Mouse (Mus musculus): Measurements from ENCODE around the gene Pcsk2. TPM values are rescaled to one million over a fixed set of nuclear protein-coding genes. Genes with fewer than 3 reads are reported as not detected.
A peak's percentile ranks its signal among the peaks of the same experiment; 100 is the strongest.

The Pcsk2 gene
- total RNA-seq, 1 experiment = 0.27 TPM

DNA sequence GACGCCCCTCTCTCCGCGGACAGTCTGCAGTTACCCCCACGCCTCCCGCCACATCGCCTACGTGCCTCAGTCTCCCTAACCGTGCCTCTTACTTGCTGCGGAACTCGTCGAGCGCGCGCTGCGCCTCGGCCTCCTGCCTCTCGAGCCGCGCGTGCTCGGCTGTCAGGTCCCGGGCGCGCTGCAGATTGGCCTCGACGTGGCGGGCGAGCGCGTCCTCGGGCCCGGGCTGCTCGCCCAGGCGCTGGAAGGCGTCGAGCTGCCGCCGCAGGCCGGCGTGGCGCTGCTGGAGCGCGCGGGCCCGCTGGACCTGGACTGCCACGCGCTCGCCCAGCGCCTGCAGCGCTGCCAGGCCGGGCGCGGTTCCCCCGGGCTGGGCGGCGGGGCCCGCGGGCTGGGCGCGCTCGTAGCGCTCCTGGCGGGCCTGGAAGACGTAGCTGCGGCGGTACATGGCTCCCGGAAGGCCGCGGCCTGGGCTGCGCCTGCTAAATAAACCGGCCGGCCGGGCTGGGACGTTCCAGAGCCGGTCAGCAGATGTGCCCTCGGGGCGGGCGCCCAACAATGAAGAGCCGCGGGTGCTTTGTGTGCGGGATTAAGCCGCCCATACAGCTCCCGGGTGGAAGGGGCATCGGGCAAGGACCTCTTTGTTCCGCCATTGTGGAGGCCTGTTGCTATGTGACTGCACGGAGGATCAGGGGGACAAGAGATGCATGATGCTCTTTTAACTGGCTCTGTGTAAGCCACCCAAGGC, 316.7 kb downstream of the Pcsk2 start, which contains the start of gene Bfsp1:
Gene Bfsp1 (minus strand): TSS at position 690 of the 748 bp plus-strand sequence.
- no peak within 1 kb of the TSS for H3K27ac ChIP-seq (ENCODE audit: insufficient read depth, low read depth, low read length, poor library complexity, severe bottlenecking)
- peak within 1 kb of the TSS; percentile 65 to 67 for H3K4me3 ChIP-seq (ENCODE audit: insufficient read depth in 1 of 2, low read depth in 1 of 2, low read length in 2 of 2, poor library complexity in 1 of 2, severe bottlenecking in 1 of 2)
- DNase-seq (ENCODE audit: low read depth, low spot score) = peak; percentile 27
- no peaks in the 10 kb centered on the region for H3K36me3 ChIP-seq (ENCODE audit: control insufficient read depth, insufficient read depth, low read length, poor library complexity, severe bottlenecking)
- no peaks in the 10 kb centered on the region for H3K9me3 ChIP-seq (ENCODE audit: control insufficient read depth, insufficient read depth, low read depth, low read length)
- peak within 1 kb of the TSS; percentile 69 for H3K9ac ChIP-seq (ENCODE audit: insufficient read depth, low read depth, low read length, poor library complexity, severe bottlenecking)
- in situ Hi-C loops (cut with MboI; ENCODE audit: low sequenced_read_pairs in 2 of 2, unreplicated experiment in 2 of 2) = no loop called here
- TF ChIP-seq ZNF384 (IDR thresholded peaks at IDR 0.05; ENCODE audit: low read depth, low read length) (no peak), ZC3H11A (IDR thresholded peaks at IDR 0.05; ENCODE audit: borderline replicate concordance, low read depth, low read length) (no peak), MAFK (IDR thresholded peaks at IDR 0.05; ENCODE audit: insufficient read depth, low read depth, low read length) (no peak), HCFC1 (IDR thresholded peaks at IDR 0.05; ENCODE audit: borderline replicate concordance, insufficient read depth, low read length) (no peak), CHD2 (IDR thresholded peaks at IDR 0.05; ENCODE audit: low read depth, low read length) (no peak)
- peaks cover 0 to 6% of the 10 kb centered on the region in 2 experiments; a peak in 1 of 4 replicates for H3K4me1 ChIP-seq (ENCODE audit: control insufficient read depth in 2 of 2, insufficient read depth in 2 of 2, low read length in 2 of 2, poor library complexity in 1 of 2)

DNA sequence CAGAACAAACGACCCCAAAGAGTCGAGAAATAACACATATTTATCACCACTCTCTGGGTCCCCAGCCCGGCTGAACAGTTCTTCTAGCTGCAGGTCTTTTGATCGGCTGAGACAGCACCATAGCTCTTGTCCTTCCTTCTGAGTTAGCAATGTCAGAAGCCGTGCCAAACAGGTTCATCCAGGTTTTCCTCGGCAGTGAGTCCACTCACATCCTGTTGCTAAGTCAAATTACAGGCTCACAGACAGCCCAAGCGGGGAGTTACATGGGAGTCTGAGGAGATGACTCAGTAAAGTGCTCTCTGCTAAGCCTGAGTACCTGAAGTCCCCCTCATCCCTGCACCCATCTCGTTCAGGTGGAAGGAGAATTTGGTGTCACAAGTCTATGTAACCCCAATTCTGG, 318.6 kb downstream of the Pcsk2 start:
- no peaks in the 10 kb centered on the region for H3K36me3 ChIP-seq (ENCODE audit: control insufficient read depth, insufficient read depth, low read length, poor library complexity, severe bottlenecking)
- TF ChIP-seq ZC3H11A (IDR thresholded peaks at IDR 0.05; ENCODE audit: borderline replicate concordance, low read depth, low read length) (no peak), MAFK (IDR thresholded peaks at IDR 0.05; ENCODE audit: insufficient read depth, low read depth, low read length) (no peak)
- H3K4me3 ChIP-seq (ENCODE audit: insufficient read depth in 1 of 2, low read depth in 1 of 2, low read length in 2 of 2, poor library complexity in 1 of 2, severe bottlenecking in 1 of 2) = no peak overlapping the region
- DNase-seq (ENCODE audit: low read depth, low spot score) = no peak
- in situ Hi-C loops (cut with MboI; ENCODE audit: low sequenced_read_pairs in 2 of 2, unreplicated experiment in 2 of 2) = no loop called here
- no peaks in the 10 kb centered on the region for H3K9me3 ChIP-seq (ENCODE audit: control insufficient read depth, insufficient read depth, low read depth, low read length)
- no peak overlapping the region for H3K9ac ChIP-seq (ENCODE audit: insufficient read depth, low read depth, low read length, poor library complexity, severe bottlenecking)
- H3K4me1 ChIP-seq (ENCODE audit: control insufficient read depth in 2 of 2, insufficient read depth in 2 of 2, low read length in 2 of 2, poor library complexity in 1 of 2) = peaks cover 0 to 6% of the 10 kb centered on the region in 2 experiments; a peak in 1 of 4 replicates
- H3K27ac ChIP-seq (ENCODE audit: insufficient read depth, low read depth, low read length, poor library complexity, severe bottlenecking) = no peak overlapping the region

Data from ES-E14 (cell line).